Mouse (Mus musculus) embryo, embryonic 11.5 days (tissue): ENCODE data around the gene Vash1.

Experiments
- DNase-seq: peaks from one replicate; pipeline ENCODE4 v3.0.0-alpha.2; 2012; ENCODE audit warnings: low read depth, low spot score

The Vash1 gene

DNA sequence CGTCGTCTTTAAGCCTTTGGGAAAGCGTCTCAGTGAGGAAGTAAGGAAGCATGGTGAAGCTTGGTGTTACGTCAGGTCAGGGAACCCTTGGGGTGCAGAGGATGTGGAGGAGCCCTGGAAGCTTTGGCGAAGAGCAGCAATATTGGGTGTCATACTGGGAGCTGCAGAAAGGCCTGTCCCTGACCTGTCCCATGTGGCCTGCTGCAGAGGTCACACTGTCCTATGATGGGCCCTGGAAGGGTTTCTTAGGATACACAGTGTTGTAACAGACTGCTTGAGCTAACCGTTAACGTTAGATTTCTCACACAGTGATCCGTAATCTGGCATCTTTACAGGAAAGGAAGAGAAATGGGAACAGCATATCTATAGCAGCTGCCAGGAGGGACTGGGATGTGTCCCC is 3.7 kb downstream of the Vash1 start:
- DNase-seq = no peak

DNA sequence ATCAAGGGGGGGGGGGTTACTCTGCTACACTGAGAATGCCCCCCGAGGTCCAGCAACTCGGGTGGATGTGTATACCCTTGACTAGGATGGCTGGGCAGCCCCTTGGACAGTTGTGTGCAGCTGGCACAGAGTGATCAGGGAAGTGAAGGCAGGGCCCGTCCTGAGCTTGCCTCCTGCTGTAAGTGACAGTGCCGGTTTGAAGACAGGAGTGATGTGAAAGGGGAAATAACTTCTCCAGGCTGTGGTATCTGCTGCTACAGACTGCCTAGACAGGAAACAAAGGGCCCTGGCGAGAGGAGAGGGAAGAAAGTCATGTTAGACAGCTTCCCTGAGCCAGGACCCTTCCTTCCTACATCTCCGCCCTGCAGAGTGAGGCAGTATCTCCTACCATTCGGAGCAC is 5.2 kb downstream of the Vash1 start:
- DNase-seq = no peak

DNA sequence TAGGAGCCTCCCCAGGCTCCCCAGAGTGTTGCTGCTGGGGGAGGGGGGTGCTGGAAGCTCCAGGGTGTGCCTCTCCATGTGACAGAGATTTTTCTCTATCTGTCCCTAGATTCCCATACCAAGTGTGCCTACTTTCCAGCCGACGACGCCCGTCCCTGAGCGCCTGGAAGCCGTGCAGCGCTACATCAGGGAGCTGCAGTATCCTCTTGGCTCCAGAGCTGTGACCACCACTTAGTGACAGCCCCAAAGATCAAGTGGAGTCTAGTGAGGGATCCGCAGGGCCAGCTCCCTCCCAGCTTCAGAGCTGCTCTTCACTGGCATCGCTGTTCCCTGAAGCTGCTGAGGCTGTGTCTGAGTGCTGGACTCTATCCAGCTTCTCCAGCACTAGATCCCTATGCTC is 6.8 kb downstream of the Vash1 start:
- no peak for DNase-seq

DNA sequence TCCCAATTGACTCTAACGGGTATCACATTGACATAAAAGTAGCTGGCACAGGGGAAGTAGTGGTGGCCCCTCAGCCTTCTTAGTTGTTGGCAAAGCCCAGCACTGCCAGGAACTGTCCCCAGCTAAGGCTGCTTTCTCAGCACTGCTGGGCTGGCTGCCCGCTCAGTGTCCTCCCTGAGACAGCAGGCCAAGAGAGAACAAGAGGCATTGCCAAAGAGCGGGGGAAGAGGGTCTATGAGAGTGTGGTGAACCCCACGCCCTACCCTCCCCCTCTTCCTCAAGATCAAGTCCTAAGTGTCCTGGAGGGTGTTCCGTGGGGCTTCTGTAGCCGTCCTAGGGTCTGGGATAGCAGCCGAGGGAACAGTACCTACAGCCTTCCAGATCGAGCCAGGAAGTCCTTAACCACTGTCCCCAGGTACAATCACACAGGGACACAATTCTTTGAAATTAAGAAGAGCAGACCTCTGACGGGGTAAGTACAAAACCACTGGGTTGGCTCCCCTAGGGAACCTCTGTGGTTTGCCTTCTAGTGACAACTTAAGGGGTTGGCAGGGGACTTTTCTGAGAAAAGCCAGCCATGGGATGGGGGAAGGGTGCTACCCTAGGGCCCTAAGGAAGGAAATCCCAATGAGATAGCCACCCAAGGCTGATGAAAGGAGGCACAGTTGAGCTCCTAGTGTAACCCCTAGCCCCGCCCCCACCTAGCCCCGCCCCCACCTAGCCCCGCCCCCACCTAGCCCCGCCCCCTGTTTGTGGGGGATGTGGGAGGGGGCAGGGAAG is 8.2 kb downstream of the Vash1 start:
- no peak for DNase-seq

DNA sequence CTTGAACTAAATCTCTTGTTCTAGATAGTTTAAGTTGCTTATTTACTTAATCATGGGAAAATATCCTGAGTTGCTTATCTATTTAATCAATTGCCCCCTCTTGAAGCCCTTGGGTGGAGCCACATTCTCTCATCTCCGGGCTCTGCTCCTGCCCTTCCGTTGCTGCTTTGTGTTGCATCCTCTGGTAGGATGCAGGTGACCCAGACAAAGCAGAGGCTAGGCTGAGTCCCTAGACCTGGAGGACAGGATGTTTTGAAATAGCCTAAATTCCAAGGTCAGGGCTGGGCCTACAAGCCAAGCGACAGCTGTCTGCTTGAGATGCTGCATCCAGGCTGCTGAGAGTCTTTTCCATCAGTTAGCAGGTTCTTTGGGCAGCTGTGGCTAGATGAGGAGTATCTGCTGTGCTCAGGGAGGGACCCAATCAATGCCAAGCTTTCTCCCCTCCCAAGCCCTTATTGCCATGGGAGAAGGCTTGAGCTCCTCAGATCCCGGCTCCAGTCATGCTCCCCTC is 9.0 kb downstream of the Vash1 start:
- DNase-seq = no peak

DNA sequence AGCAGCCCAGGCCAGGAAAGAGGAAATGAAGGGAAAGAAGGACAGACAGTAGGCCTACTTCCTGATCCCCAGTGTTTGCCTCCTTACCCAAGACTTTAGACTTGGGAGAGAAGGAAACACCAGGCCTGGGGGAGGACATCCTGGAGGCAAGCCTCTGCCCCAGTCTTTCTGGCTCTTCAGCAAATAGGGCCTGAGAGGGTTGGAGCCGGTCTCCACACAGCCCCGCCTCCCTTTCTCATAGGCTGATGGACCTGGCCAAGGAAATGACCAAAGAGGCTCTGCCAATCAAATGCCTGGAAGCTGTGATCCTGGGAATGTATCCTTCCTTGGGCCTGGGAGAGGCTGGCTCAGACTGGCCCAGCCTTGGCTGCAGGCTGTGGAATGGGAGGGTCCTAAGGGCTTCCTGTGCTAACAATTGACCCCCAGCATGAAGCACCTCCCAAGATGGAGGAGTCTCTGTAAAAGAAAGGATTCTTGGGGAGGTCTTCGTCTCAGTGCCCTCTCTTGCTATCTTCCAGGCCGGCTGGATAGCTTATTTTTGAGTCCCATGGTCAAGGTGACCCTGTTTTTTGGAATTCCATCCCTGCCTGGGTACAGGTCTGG is 9.6 kb downstream of the Vash1 start:
- no peak for DNase-seq

DNA sequence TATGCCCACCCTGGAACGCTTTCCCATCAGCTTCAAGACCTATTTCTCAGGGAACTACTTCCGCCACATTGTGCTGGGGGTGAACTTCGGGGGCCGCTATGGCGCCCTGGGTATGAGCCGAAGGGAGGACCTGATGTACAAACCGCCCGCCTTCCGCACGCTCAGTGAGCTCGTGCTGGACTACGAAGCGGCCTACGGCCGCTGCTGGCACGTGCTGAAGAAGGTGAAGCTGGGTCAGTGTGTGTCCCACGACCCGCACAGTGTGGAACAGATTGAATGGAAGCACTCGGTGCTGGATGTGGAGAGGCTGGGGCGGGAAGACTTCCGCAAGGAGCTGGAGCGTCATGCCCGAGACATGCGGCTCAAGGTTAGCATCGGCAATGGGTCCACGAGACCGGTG is 10.4 kb downstream of the Vash1 start:
- no peak for DNase-seq

DNA sequence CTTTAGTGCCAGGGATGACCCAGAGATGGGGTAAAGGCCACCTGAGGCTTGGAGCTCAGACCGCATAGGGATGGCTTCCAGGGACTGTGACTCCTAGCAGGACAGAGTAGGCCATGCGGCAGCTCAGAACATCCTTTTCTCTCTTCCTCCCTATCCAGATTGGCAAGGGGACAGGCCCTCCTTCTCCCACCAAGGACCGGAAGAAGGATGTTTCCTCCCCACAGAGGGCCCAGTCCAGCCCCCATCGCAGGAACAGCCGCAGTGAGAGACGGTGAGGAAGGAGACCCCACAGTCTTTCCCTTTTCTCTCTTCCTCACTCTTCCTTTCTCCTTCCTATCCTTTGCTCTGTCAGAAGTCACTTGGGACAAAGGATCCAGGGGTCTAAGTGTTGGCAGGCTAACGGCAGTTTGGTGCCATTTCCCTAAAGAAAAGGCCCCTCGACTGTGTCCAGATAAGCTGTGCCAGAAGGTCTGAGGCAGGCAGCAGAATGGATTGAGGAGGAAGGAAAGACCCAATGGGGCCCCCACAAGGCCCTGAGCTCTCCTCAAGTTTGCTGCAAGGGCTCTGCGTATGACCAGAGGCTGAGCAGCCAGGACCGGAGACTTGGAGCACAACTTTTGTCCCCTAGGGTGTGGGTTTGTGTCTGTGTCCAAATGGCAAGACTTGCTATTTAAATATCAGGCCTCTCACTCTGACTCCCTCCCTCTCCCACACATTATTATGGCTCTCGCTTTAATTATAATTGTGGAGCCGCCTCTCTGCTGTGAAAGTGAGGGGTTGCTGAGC is 12.4 kb downstream of the Vash1 start:
- no peak for DNase-seq

DNA sequence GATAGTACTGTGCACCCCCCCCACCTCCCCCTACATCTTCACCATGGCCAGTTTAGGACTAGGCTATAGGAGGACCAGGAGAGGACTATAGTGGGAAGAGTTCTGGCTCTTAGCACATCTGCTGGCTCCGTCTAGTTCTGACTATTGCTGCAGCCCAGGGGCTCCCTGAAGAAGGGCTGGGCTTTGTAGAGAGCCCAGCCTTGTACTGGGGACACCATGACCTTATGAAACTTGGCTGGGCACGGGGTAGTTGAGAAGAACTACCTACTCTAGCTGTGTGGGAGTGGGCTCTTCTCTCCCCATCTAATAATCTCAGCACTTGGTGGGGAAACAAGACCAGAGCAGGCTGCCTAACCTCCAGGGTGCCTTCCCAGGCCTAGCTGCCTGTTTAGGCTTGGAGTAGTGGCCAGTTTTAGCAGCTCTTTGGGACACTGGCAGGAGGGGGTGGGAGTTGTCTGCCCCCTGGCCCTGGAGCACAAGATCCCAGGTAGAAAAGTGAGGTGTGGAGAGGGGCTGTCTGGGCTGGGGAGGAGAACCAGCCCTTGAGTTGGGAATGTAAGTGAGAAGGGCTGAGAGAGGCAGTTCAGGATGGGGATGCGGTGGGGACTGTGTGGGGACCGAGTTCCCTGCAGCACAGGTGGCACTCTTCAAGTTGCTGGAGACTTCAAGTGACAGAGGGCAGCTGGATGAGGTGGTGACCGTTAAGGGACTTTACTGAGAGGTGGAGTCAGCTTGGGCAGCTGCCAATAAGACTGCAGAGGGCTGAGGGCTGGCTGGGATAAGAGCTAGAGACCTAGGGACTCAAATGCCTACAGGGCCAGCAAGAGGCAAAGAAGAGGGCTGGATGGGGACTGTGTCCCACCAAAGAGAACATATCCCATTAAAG is 14.2 kb downstream of the Vash1 start:
- DNase-seq = no peak

DNA sequence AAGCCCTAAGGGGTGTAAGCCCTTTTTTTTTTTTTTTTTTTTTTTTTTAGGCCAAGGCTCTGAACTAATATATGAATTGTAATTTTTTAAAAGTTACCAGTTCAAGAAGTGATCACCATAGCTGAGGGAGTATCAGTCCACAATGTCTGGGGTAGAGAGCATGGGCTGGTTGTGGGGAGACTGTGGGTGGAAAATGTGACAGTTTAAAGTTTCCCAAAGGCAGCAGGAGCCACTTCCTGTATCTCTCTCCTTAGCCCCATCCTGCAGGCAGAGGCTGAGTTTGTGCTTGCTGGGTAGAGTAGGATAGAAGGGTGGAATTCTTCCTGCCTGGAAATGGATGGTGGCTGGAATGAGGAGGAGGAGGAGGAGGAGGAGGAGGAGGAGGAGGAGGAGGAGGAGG is 14.9 kb downstream of the Vash1 start:
- DNase-seq = no peak

DNA sequence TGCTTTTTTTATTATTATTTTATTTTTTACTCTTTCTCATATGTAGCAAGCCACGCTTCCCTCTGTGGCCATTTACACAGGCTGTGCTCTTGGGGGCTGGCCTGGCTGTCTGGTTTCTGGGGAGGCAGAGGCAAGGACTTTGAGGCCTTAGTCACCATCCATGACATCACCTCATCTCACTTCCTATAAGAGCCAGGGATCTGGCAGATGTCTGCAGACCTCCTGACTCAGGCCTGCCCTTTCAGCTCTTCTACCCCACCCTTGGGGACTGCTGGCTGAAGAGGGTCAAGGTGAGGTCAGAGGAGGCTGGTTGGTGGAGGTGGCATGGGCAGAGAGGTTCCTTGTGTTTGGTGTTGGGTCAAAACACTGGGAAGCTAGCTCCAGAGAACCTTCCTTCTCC is 15.9 kb downstream of the Vash1 start:
- no peak for DNase-seq

DNA sequence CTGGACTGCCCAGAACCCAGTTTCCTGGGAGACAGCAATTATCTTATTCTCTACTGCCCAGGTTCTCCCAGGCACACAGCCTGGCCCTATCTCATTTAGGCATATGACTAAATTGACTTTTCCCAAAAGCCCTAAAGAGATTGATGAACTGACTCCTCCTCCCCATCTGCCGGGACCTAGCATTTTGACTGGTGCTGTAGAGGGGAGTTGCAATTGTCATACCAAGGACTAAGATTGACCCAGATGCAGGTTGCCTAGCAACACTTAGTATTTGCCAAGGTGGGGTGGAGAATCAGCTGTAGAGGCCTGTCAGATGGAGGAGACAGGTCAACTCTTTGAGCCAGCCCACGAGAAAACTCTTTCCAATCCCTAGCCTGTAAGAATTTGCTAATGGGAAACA is 19.5 kb downstream of the Vash1 start:
- DNase-seq = no peak

DNA sequence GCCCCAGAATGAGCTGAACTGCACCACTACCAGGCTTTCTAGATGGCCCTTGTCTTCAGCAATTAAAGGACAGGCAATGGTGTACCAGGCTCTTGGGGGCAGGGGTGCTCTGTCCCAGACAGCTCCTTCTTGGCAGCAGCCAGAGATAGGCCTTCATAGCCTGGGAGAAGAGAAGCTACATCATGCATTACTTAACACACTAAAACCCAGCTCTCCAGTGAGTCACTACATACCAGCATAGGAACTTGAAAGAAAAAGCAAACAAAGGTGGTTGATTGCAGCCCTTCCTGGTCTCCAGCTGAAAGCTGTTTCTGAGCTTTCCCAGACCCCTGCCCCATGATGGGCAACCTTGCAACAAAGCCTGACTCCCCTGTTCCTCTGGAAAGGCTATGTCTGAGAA is 20.0 kb downstream of the Vash1 start:
- no peak for DNase-seq

DNA sequence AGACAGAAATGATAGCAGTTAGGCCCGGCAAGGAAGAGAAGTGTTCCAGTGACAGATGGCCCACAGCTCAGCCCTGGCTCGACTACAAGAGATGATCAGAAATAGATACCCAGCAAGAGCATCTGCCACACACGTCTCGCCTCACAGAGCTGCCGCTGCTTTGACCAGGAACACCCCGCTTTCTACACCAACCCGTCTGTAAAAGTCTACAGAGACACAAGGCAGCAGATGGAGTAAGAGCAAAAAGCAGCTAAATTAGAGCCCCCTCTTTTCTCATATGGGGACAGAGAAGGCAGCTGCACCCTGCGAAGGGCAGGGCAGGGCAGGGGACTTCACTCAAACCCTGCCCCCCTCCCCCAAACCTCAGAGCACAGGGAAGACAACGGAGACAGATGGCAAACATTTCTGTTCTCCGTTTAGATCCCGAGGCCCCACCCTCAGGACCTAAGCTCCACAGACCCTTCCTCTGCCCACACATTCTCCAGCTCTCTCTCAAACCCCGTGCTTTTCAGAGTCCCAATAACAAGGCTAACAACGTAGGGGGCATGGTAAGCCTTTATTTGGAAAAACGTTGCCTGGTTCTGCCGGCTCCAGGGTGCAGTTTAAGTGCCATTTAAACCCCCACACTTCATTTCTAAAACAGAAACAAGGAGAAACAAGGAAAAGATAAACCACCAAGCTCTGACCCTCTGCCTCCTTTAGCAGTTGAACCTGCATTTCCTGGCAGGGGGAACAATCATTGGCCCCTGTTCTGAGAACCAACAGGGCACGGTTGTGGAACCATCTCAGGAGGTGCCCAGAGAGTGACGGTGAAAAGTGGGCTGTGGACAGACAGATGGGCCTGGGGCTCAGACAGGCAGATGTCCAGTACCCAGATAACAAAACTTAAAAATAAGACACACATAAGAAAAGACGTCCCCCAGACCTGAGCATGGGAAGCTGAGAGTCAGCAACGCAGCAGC is 21.7 kb downstream of the Vash1 start:
- DNase-seq = no peak

DNA sequence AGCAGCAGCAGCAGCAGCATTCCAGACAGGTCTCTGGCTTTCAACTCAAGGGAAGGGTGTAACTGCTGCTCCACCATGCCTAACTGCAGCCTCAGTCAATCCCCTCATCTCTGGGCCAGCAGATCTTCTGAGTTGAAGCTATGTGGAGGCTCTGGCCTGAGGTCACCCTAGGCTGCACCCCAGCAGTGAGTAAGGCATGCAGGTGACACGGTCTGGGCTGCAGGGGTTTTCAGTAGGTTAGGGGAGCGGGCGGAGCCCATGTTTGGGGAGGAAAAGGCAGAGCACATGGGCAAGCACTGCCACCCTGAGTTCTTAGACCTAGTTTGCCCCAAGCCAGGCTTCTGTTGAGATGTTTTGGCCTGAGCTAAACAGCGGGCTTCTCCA is 22.4 kb downstream of the Vash1 start:
- no peak for DNase-seq

DNA sequence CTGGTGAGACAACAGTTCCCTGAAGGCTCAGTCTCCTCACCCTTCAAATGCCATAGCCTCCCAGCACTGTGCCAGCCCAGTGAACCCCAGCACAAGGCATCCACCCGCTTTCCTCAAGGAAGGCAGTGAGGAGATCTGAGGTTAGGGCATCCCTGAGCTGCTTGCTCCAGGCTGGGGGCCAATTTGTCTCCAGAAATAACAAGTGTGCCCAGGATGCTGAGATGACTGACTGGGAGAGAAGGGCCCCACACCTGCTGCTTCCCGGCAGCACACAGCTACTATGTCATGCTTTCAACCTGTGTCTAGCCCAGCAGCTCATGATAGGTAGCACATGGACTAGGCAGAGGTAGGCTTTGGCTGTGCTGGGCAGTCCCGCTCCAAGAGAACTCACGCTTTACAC is 23.0 kb downstream of the Vash1 start:
- DNase-seq = no peak

DNA sequence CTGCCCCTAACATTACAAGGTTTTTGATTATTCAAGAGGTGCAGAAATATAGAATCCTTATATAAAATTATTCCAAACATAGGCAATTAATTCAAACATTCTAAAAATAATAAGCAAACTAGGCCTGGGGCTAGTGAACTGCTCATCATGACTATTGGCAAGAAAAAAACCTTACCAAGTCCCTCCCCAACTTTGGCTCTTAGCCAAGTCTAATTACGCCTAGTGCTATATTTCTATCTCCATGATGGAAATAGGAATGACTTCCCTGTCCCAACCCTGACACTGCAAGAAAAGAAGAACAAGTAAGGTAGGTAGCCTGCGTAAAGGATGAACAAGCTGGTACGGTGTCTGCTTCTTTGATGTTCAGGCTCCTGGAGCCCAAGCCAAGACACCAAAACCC is 24.2 kb downstream of the Vash1 start:
- no peak for DNase-seq

DNA sequence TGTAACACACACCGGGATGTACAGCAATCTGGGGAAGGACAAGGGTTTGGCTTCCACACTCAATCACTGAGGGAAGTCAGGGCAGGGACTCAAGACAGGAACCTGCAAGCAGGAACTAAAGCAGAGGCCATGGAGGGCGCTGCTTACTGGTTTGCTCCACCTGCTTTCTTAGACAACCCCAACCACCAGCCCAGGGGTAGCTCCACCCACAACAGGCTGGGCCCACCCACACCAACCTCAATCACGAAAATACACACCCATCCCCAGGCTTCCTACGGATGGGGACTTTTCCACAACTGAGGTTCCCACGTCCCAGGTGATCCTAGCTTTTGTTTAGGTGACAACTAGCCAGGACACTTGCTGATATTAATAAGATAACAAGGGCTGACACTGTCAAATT is 27.3 kb downstream of the Vash1 start:
- no peak for DNase-seq

DNA sequence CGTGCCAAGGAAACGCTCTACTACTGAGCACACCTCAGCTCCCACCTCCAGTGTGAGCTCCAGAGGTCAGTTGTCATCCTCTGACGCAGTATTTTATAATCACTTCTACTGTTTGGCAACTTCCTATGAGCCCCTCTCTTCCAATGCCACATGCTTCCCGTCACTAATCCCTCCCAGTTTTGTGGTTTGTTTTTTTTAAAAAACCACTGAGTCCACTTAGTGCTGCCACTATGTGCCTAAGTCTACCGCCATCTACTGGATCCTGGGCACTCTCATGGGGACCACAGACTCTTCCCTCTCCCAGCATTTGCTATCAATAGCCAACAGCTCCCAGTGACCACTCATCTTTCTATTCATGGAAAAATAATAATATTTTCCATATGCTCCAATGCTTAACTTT is 35.5 kb downstream of the Vash1 start:
- no peak for DNase-seq

DNA sequence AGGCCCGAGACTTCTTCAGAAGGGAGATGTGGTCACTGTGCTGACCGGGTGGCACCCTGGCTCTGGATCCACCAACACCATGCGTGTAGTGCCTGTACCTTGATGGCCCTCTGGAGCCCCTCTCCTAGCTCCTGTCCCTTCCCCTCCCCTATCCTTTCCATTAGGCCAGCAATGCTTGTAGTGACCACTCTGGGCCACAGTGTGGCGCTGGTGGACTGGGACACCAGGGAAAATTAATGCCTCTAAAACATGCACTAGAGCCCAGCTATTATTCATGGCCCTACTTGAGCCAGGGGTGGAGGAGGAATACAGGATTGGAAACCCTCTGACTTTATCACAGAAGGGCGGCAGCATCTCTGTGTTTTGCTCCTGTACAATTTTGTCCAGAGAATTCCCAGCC is 36.9 kb downstream of the Vash1 start:
- peak; percentile 44 for DNase-seq

DNA sequence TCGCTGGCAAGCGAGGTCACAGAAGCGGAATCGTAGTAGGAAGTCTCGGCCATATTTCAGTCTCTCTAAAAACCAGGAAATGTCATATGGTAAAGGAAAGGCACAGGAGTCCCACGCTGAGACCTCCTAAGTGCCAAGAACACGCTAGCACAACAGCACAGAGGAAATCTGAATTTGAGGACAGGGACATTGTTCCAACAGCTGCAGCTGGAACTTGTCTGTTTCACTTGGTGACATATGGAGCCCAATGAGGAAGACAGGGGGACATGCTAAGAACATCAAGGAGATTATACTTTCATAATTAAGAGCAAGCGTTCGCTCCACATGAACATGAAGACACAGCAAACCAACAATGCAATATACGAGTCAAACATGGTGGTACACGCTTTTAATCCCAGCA is 38.5 kb downstream of the Vash1 start:
- no peak for DNase-seq
